Mouse (Mus musculus) hindbrain, embryonic 16.5 days (tissue): ENCODE measurements around the gene Gm38100. TPM values are rescaled to one million over a fixed set of nuclear protein-coding genes. Genes with fewer than 3 reads are reported as not detected.
A peak's percentile ranks its signal among the peaks of the same experiment; 100 is the strongest.

Source experiments
- ATAC-seq: fragments of 200-750 bp; cut with Nextera tagmentation; 2 replicates; pipeline ENCODE4 v1.8.0; 2017; ENCODE audit warnings: moderate TSS enrichment, moderate library complexity
- H3K27ac ChIP-seq: fragments of 300-500 bp; sonication (generic); 2 replicates; pipeline ENCODE4 v1.5.1; 2014; ENCODE audit warnings: low read depth, mild to moderate bottlenecking, control low read depth, low read length, moderate library complexity
- H3K27me3 ChIP-seq: fragments of 300-500 bp; sonication (generic); replicated peaks from 2 replicates; pipeline ENCODE4 v1.6.1; 2014; ENCODE audit warnings: low read length; ENCODE audit not compliant: control insufficient read depth, insufficient read depth
- H3K36me3 ChIP-seq: fragments of 300-500 bp; sonication (generic); 2 replicates; pipeline ENCODE4 v1.6.1; 2014; ENCODE audit warnings: mild to moderate bottlenecking, low read length, moderate library complexity, mixed read lengths; ENCODE audit not compliant: control insufficient read depth, insufficient read depth
- H3K4me1 ChIP-seq: fragments of 300-500 bp; sonication (generic); 2 replicates; pipeline ENCODE4 v1.6.1; 2014; ENCODE audit warnings: low read depth, low read length; ENCODE audit not compliant: control insufficient read depth, insufficient read depth
- H3K4me2 ChIP-seq: fragments of 300-500 bp; sonication (generic); 2 replicates; pipeline ENCODE4 v1.6.1; 2014; ENCODE audit warnings: mild to moderate bottlenecking, low read length, control low read depth, moderate library complexity
- H3K4me3 ChIP-seq: fragments of 300-500 bp; sonication (generic); 2 replicates; pipeline ENCODE4 v1.5.1; 2014; ENCODE audit warnings: mild to moderate bottlenecking, low read length, control low read depth, moderate library complexity
- H3K9ac ChIP-seq: fragments of 300-500 bp; sonication (generic); 2 replicates; pipeline ENCODE4 v1.6.1; 2014; ENCODE audit warnings: low read depth, mild to moderate bottlenecking, control low read depth, low read length, moderate library complexity
- H3K9me3 ChIP-seq: fragments of 300-500 bp; sonication (generic); 2 replicates; pipeline ENCODE4 v1.6.1; 2014; ENCODE audit warnings: mild to moderate bottlenecking, low read length, moderate library complexity; ENCODE audit not compliant: control insufficient read depth
- WGBS: fragments of 180-500 bp; shearing (Covaris S2); extraction: QIAGEN DNeasy Blood & Tissue Kit; methylation state at CpG from one replicate; pipeline ENCODE4 v1.1.7; 2014; 5-methylcytosine and 5-hydroxymethylcytosine counted together
- polyA plus RNA-seq: library from polyadenylated mRNA; unstranded; fragments of >200 nt; fragmentation: Nextera tagmentation; extraction: Ambion mirVana; gene quantifications from 2 replicates; pipeline ENCODE4 v1.2.1, GENCODE M21; 2015

Gm38100 gene
- polyA plus RNA-seq, 1 experiment from 2014 or later: not detected

DNA sequence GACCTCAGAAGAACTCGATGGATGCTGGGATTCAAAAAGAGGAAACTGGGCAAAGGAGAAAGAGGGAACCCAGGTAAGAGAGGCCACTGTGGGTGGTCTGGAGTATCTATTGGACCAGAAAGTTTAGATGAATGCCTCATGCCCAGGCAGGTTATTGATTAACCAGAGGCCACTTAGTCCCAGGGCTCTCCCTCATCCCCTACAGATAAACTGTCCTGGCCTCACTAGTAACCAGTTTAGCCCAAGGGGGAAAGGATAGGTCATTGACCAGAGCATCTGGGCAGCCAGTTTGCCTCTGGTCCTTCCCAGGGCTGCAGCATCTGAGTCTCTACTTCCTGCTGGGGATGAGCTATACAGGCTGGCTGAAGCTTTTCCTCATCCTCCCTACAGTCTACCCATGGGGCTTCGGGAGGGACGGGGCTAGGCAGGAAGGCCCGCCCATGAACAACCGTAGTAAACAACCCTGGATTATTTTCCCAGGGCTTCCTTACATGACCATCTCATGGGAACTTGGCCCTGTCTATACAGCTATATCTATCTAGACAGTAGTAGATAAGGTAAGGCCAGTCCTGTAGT lies 6.3 kb upstream of the Gm38100 start:
- Histone ChIP-seq H3K27me3 (no peaks in the 10 kb centered on the region), H3K4me2 (no peak overlapping the region), H3K27ac (no peak overlapping the region), H3K36me3 (no peaks in the 10 kb centered on the region), H3K9ac (no peak overlapping the region), H3K4me1 (no peaks in the 10 kb centered on the region), H3K4me3 (no peak overlapping the region), H3K9me3 (no peaks in the 10 kb centered on the region)
- WGBS: 73% methylated on average over 5 of the region's 5 CpGs
- ATAC-seq: no peak

DNA sequence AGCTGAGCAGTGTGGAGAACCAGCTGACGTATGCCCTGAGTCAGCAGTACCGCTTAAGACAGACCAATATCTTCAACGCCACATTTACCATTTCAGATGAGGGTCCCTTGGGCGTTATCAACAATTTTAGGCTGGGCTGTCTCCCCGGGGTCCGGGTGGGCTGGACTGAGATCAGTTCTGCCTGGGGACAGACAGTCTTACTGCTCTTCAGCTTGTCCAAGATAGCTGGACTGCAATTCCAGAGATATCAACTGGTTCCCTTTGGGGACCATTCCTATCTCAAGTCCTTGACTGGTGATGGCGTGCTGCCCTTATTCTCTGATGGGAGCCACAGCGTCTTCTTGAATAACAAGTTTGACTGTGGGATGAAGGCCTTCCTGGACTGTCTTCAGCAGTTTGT lies 962 bp downstream of the Gm38100 start:
- Histone ChIP-seq H3K9ac (no peak overlapping the region), H3K4me1 (no peaks in the 10 kb centered on the region), H3K27me3 (no peaks in the 10 kb centered on the region), H3K27ac (no peak overlapping the region), H3K36me3 (no peaks in the 10 kb centered on the region), H3K9me3 (no peaks in the 10 kb centered on the region), H3K4me3 (no peak overlapping the region), H3K4me2 (no peak overlapping the region)
- ATAC-seq: no peak
- 94% methylated on average over 8 of the region's 8 CpGs for WGBS

DNA sequence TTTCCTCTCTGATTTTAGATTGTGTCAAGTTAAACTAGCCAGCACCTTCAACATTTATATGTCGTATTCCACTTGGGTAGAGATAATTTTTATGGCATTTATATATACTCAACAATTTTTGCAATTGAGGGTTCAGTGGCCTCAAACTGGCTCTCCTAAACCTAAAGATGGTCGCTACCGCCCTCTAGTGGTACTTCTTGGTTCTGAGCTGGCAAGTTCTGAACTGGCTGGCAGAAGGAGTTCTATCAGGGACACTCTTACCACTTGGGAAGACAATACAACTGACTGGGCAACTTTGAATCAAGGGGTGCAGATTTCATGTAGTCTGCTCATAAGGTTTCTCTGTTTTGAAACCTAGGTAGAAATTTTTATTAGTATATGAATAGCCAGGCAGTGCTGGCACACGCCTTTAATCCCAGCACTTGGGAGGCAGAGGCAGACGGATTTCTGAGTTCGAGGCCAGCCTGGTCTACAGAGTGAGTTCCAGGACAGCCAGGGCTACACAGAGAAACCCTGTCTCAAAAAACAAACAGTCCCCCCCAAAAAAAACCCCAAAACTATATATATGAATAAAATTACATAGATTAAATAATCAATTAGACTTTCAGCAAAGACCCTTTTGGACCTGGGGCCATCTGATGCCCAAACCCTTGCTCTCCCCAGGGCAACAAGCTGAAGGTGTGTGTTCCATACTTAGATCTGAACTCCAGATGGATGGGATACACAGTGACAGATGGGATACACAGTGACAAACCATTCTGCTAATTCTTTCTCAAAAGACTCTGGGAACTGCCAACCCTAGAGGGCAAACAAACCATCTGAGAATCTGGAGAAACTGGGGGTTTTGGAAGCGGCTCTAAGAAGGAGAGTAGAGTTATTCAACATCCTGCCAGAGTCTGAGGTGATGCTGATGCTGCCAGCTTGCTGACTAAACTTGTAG lies 4.0 kb downstream of the Gm38100 start:
- H3K4me3 ChIP-seq: no peak overlapping the region
- H3K9me3 ChIP-seq: no peaks in the 10 kb centered on the region
- H3K9ac ChIP-seq: no peak overlapping the region
- no peaks in the 10 kb centered on the region for H3K27me3 ChIP-seq
- H3K36me3 ChIP-seq: no peaks in the 10 kb centered on the region
- no peak overlapping the region for H3K27ac ChIP-seq
- H3K4me1 ChIP-seq: no peaks in the 10 kb centered on the region
- WGBS: 56% methylated on average over 7 of the region's 7 CpGs
- peak; percentile 64 for ATAC-seq
- no peak overlapping the region for H3K4me2 ChIP-seq

DNA sequence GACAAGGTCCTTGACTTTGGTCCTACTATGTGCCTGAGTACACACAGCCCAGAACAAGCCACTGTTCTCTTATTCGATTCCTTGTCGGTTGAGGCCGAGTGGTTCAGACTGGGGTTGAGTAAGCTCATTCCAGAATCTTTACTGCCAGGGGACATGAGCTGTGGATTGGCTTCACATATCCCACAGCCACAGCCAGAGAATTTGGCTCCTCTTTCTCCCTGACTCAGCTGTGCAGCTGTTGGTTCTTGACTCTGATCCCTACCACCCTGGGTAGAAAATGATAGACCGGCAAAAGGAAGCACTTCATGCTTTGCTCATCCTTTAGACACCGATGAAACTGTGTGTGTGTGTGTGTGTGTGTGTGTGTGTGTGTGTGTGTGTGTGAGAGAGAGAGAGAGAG lies 11.3 kb downstream of the Gm38100 start:
- ATAC-seq: no peak
- no peak overlapping the region for H3K9ac ChIP-seq
- no peaks in the 10 kb centered on the region for H3K9me3 ChIP-seq
- 93% methylated on average over 5 of the region's 5 CpGs for WGBS
- no peaks in the 10 kb centered on the region; the same call in 1 of the 2 replicates for H3K4me1 ChIP-seq
- H3K4me3 ChIP-seq: no peak overlapping the region
- no peak overlapping the region for H3K4me2 ChIP-seq
- H3K27me3 ChIP-seq: no peaks in the 10 kb centered on the region
- H3K36me3 ChIP-seq: no peaks in the 10 kb centered on the region
- no peak overlapping the region for H3K27ac ChIP-seq

DNA sequence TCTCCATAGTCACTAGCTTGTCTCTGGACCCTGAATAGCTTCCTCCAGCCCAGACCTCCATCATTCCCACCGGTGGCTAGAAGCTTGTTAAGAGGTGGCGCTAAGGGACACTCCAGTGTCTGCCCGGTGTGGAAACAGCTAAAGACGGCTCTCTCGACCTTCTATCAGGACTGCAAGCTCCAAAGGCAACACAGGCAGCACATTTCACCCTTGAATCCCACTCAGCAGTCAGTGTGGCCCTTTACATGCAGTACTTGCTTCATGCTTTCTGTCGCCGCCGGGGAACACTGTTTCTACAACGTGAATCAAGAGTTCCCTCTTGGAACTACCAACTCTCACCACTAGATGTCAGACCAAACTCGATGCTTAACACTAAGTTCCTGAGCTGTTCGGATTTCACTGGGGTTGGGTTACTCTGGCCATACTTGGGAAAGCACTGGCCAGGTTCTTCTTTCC lies 16.2 kb downstream of the Gm38100 start:
- peak; percentile 89 for ATAC-seq
- WGBS: 11% methylated on average over 11 of the region's 11 CpGs
- H3K36me3 ChIP-seq: no peaks in the 10 kb centered on the region

DNA sequence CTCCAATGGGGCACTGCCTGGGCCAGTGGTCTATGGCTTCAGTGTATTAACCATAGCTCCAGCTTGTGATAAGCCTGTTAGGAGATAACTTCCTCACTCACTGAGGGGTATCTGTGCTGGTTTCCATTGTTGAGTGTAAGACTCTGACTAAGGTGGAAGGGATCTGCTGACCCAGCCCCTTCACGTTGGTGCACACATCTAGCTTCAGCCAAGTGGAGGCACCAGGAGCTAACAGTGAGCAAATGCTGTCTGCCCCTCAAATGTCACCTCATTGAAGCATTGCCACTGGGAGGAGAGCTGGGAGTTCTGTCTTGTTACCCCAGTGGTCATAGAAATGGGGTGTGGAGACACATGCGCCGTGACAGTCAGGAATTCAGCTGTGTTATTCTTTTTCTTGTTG lies 18.6 kb downstream of the Gm38100 start:
- Histone ChIP-seq H3K9me3 (no peaks in the 10 kb centered on the region), H3K4me2 (no peak overlapping the region), H3K36me3 (no peaks in the 10 kb centered on the region), H3K9ac (no peak overlapping the region), H3K4me1 (no peaks in the 10 kb centered on the region; the same call in 1 of the 2 replicates), H3K27me3 (no peaks in the 10 kb centered on the region), H3K4me3 (no peak overlapping the region), H3K27ac (no peak overlapping the region)
- WGBS: 82% methylated on average over 3 of the region's 3 CpGs
- ATAC-seq: no peak

More for the DNA sequence above, 16.2 kb downstream of the Gm38100 start:
- H3K4me2 ChIP-seq: peak overlapping the region; percentile 50
- H3K9ac ChIP-seq: peak overlapping the region; percentile 51; the same call in 1 of the 2 replicates
- H3K4me3 ChIP-seq: peak overlapping the region; percentile 14
- no peaks in the 10 kb centered on the region; the same call in 1 of the 2 replicates for H3K4me1 ChIP-seq
- H3K27me3 ChIP-seq: no peaks in the 10 kb centered on the region
- H3K9me3 ChIP-seq: no peaks in the 10 kb centered on the region
- no peak overlapping the region for H3K27ac ChIP-seq

DNA sequence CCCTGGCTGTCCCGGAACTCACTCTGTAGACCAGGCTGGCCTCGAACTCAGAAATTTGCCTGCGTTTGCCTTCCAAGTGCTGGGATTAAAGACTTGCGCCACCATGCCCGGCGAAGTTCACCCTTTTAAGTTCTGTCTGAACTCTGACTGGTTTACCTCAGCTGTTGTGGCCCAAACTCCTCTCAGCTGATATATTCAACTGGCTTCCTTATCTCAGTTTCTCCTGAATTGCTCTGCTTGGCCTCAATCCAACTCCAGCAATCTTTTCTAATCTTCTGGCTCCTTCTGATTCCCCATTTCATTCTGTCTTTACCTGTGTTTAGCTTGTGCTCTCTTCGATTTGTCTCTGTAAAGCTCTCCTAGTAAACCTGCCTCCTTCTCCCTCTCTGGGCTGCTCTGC lies 23.0 kb downstream of the Gm38100 start:
- Histone ChIP-seq H3K27me3 (no peaks in the 10 kb centered on the region), H3K4me2 (no peak overlapping the region), H3K36me3 (no peaks in the 10 kb centered on the region), H3K9ac (no peak overlapping the region), H3K4me1 (no peaks in the 10 kb centered on the region), H3K4me3 (no peak overlapping the region), H3K27ac (no peak overlapping the region), H3K9me3 (no peaks in the 10 kb centered on the region)
- WGBS: 97% methylated on average over 7 of the region's 7 CpGs
- ATAC-seq: no peak

DNA sequence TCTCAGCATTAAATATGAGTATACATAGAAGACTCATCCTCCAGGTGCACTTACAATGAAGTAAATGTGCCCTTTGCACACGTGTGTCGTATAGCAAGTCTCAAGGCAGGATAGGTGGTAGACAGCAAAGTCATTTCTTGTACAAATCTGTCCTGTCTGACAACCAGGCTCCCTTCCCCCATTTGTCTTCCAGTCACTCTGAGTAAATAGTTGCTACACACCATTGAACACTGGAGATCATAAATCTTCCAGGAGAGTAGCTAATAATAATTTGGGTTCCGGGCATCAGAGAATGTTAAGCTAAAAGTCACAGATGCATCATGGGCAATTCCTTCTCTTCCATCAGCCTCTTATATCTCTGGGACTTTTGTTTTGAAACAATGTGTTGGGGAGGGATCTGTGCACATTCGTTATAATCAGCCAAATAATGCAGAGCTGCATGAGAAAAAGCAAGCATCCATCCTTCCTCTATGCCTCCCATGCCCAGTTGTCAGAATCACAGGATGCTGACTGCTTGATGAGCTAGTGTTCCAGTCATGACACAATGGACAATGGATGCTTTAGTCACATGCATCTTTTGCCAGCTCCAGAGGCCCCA lies 26.7 kb downstream of the Gm38100 start:
- 54% methylated on average over 4 of the region's 4 CpGs for WGBS
- Histone ChIP-seq H3K36me3 (no peaks in the 10 kb centered on the region), H3K4me1 (no peaks in the 10 kb centered on the region), H3K4me2 (no peak overlapping the region), H3K27me3 (no peaks in the 10 kb centered on the region), H3K9me3 (no peaks in the 10 kb centered on the region), H3K27ac (no peak overlapping the region), H3K9ac (no peak overlapping the region), H3K4me3 (no peak overlapping the region)
- peak; percentile 61 for ATAC-seq

DNA sequence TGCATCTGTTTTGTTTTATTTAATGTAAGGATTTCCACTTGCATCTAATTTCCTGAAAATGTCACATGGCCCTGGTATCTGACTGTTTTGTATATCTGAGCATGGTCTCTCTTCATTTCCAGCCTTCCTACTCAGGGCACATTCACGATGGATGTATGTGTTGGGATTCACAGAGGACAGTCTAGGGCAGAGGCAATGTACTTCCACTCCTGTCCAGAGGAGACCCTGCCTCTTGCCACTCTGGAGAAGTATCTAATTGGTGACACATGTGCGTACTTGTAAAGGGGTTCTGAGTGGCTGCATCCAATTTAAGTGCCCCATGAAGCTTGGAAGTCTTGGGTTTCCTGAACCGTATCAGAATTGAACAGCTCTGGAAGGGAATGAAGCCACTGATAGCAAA lies 30.3 kb downstream of the Gm38100 start:
- no peak overlapping the region for H3K27ac ChIP-seq
- no peak overlapping the region for H3K9ac ChIP-seq
- no peak for ATAC-seq
- H3K4me3 ChIP-seq: no peak overlapping the region
- no peaks in the 10 kb centered on the region for H3K27me3 ChIP-seq
- H3K9me3 ChIP-seq: peaks cover 3% of the 10 kb centered on the region; the same call in 1 of the 2 replicates
- no peak overlapping the region for H3K4me2 ChIP-seq
- H3K4me1 ChIP-seq: no peaks in the 10 kb centered on the region
- WGBS: 75% methylated on average over 3 of the region's 3 CpGs
- no peaks in the 10 kb centered on the region for H3K36me3 ChIP-seq
